Mouse (Mus musculus) thymus, postnatal 4 days (tissue): Measurements from ENCODE around the gene Sft2d2.

Experiments used
- DNase-seq: peaks from one replicate; pipeline ENCODE4 v3.0.0; 2021

Gene Sft2d2

GRCm38 (mm10) chr1:165129573-165129972 is 64.7 kb downstream of the Sft2d2 start:
- no peak for DNase-seq
